Mouse (Mus musculus) myocyte (in vitro differentiated cells): Measurements from ENCODE around the gene Nrbp1. TPM values are rescaled to one million over a fixed set of nuclear protein-coding genes. Genes with fewer than 3 reads are reported as not detected.

Experiments used
- H3K27me3 ChIP-seq: one replicate; pipeline ENCODE4 v1.6.1; 2011; ENCODE audit not compliant: control insufficient read depth, insufficient read depth, insufficient read length
- H3K36me3 ChIP-seq: one replicate; pipeline ENCODE4 v1.6.1; 2011; ENCODE audit not compliant: control insufficient read depth, insufficient read depth
- H3K4me2 ChIP-seq: one replicate; pipeline ENCODE4 v1.6.1; 2011; ENCODE audit warnings: low read depth, control low read depth
- H3K4me3 ChIP-seq: one replicate; pipeline ENCODE4 v1.5.1; 2011; ENCODE audit warnings: mild to moderate bottlenecking, control low read depth, moderate library complexity
- H3K79me2 ChIP-seq: one replicate; pipeline ENCODE4 v1.6.1; 2011; ENCODE audit not compliant: control insufficient read depth, insufficient read depth
- H3ac ChIP-seq: one replicate; pipeline ENCODE4 v1.6.1; 2011; ENCODE audit not compliant: control insufficient read depth, insufficient read length
- CEBPB ChIP-seq: IDR thresholded peaks from 2 replicates; pipeline ENCODE4 v1.6.1; 2011; ENCODE audit warnings: mild to moderate bottlenecking, moderate library complexity; ENCODE audit not compliant: poor library complexity, insufficient read depth, severe bottlenecking
- E2F4 ChIP-seq: IDR thresholded peaks from one replicate; pipeline ENCODE4 v1.6.1; 2011; ENCODE audit warnings: mild to moderate bottlenecking, control low read depth, moderate library complexity; ENCODE audit not compliant: insufficient read depth
- MAX ChIP-seq: IDR thresholded peaks from one replicate; pipeline ENCODE4 v1.6.1; 2011; ENCODE audit warnings: low read depth, mild to moderate bottlenecking, control low read depth
- MYOD1 ChIP-seq, 3 experiments: IDR thresholded peaks; one replicate each; pipeline ENCODE4 v1.6.1; 2011; ENCODE audit warnings: control low read depth in 2 of 3, low read depth in 2 of 3, mild to moderate bottlenecking in 2 of 3, moderate library complexity in 1 of 3; ENCODE audit not compliant: insufficient read length in 2 of 3, control insufficient read depth in 1 of 3
- MYOG ChIP-seq, 3 experiments: IDR thresholded peaks; one replicate each; pipeline ENCODE4 v1.6.1; 2011; ENCODE audit warnings: control low read depth in 2 of 3, low read depth in 2 of 3, mild to moderate bottlenecking in 2 of 3; ENCODE audit not compliant: insufficient read length in 2 of 3, control insufficient read depth in 1 of 3, insufficient read depth in 1 of 3
- POLR2A ChIP-seq: IDR thresholded peaks from one replicate; pipeline ENCODE4 v1.6.1; 2011; ENCODE audit warnings: low read depth, mild to moderate bottlenecking, control low read depth, moderate library complexity; ENCODE audit not compliant: insufficient read length
- POLR2AphosphoS2 ChIP-seq: IDR thresholded peaks from one replicate; pipeline ENCODE4 v1.6.1; 2011; ENCODE audit warnings: low read depth, control low read depth; ENCODE audit not compliant: insufficient read length
- REST ChIP-seq: IDR thresholded peaks from one replicate; pipeline ENCODE4 v1.6.1; 2011; ENCODE audit warnings: mild to moderate bottlenecking, control low read depth, moderate library complexity; ENCODE audit not compliant: insufficient read depth, insufficient read length
- SRF ChIP-seq: IDR thresholded peaks from one replicate; pipeline ENCODE4 v1.6.1; 2011; ENCODE audit warnings: low read depth; ENCODE audit not compliant: control insufficient read depth, insufficient read length
- TCF12 ChIP-seq: IDR thresholded peaks from one replicate; pipeline ENCODE4 v1.6.1; 2011; ENCODE audit warnings: mild to moderate bottlenecking, control low read depth; ENCODE audit not compliant: poor library complexity, insufficient read depth, severe bottlenecking
- TCF3 ChIP-seq: IDR thresholded peaks from one replicate; pipeline ENCODE4 v1.6.1; 2011; ENCODE audit warnings: low read depth, control low read depth; ENCODE audit not compliant: insufficient read length
- USF1 ChIP-seq: IDR thresholded peaks from one replicate; pipeline ENCODE4 v1.6.1; 2011; ENCODE audit warnings: low read depth, mild to moderate bottlenecking, control low read depth, moderate library complexity
- polyA plus RNA-seq: library from polyadenylated mRNA; unstranded; fragments of >200 nt; fragmentation: generic; extraction: Trizol; gene quantifications from one replicate; pipeline ENCODE4 v1.2.1, GENCODE M21; 2012; ENCODE audit warnings: missing spikeins

Gene Nrbp1
- polyA plus RNA-seq, 1 experiment: 87.9 TPM

DNA sequence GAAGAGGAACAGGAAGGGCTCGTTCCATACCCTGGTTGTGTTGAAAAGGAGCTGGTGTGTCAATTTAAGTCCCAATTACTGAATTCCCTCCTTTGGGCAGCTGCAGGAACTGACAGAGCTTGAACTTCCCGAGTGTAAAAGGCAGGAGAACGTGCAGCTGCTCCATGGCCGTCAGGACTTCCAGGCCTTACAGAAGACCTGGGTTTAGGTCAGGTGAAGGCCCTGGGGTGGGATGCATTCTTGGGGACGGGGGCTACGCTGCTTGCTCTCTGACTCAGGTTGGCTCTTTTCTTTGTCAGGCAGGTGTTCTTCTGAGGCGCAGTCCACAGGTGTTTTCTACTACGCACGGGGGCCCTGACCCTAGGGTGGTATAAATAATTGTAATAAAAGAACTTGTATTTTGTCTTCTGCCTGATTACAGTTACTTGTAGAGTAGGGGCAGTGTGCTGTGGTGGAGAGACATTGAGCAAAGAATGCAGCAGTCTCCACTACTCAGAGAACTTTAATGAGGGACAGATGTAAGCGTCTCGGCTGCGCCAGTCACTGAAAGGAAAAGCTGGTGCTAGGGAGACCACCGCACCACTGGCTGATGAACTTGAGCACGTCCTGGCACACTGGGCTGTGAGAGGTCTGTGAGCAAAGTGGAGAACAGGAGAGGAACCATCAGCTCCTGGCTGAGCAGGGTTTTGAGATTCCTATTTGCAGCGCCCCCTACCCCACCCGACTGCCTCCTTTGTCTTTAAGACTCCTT, 12.3 kb downstream of the Nrbp1 start:
- H3K4me3 ChIP-seq: no peak overlapping the region
- peaks cover 32% of the 10 kb centered on the region for H3K36me3 ChIP-seq
- no peaks in the 10 kb centered on the region for H3K79me2 ChIP-seq

DNA sequence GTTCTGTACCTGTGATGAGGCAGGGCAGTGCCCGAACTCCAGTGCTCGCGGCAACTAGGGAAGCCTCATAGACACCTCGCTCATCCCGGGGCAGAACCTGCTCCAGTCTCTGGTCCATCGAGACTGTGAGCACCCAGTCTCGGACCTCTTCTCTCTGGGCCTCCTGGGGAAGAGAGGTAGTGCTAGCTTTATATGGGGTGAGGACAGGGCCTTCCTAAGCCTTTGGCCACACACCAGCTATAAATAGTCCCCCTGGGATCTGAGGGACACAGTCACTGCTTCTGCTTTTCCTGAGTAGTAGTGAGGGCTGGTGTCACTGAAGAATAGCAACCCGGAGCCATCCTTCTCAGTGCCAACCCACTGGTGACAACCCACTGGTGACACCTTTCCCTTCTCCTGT, 13.1 kb downstream of the Nrbp1 start:
- H3K4me2 ChIP-seq: no peak overlapping the region
- TF ChIP-seq USF1 (no peak), CEBPB (no peak), MAX (no peak), POLR2A (no peak), TCF12 (no peak), TCF3 (no peak), SRF (no peak), POLR2AphosphoS2 (no peak), MYOD1 (IDR thresholded peaks at IDR 0.05; ENCODE audit: control insufficient read depth in 1 of 3, insufficient read length in 2 of 3, low read depth in 2 of 3) (no peak), MYOG (IDR thresholded peaks at IDR 0.05; ENCODE audit: control insufficient read depth in 1 of 3, insufficient read depth in 1 of 3, insufficient read length in 2 of 3, low read depth in 2 of 3) (no peak), E2F4 (no peak), REST (no peak)
- H3K36me3 ChIP-seq: peaks cover 24% of the 10 kb centered on the region

More for the DNA sequence above, 12.3 kb downstream of the Nrbp1 start:
- TF ChIP-seq MYOG (IDR thresholded peaks at IDR 0.05; ENCODE audit: control insufficient read depth in 1 of 3, insufficient read depth in 1 of 3, insufficient read length in 2 of 3, low read depth in 2 of 3): no peak
- no peak for TF ChIP-seq POLR2A
- TF ChIP-seq TCF3: no peak
- TF ChIP-seq POLR2AphosphoS2: peak; percentile 18
- no peak for TF ChIP-seq SRF
- no peak for TF ChIP-seq MAX
- TF ChIP-seq E2F4: no peak
- H3K27me3 ChIP-seq: no peaks in the 10 kb centered on the region
- no peak overlapping the region for H3K4me2 ChIP-seq
- H3ac ChIP-seq: no peak overlapping the region

DNA sequence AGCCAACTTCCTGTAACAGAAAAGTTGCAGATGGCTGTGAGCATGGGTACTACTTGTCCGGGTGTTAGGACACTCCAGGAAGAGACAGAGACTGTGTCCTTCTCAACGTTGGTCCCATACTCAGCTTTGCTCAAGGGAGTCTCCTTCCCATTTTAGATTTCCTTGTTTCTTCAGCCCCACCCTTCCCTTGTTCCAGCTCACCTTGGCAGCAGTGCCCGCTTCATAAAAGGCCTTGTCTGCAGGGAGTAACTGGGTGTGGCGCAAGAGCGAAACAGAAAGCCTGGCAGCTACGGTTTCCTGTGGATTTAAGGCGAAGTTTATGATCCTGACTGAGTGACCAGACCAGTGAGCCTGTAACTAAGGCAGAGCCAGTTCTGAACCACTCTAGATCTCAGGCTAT, 13.8 kb downstream of the Nrbp1 start:
- no peak overlapping the region for H3K4me3 ChIP-seq
- H3K36me3 ChIP-seq: peaks cover 17% of the 10 kb centered on the region

More for the DNA sequence above, 13.1 kb downstream of the Nrbp1 start:
- Histone ChIP-seq H3K79me2 (no peaks in the 10 kb centered on the region), H3K4me3 (no peak overlapping the region), H3K27me3 (no peaks in the 10 kb centered on the region), H3ac (no peak overlapping the region)

DNA sequence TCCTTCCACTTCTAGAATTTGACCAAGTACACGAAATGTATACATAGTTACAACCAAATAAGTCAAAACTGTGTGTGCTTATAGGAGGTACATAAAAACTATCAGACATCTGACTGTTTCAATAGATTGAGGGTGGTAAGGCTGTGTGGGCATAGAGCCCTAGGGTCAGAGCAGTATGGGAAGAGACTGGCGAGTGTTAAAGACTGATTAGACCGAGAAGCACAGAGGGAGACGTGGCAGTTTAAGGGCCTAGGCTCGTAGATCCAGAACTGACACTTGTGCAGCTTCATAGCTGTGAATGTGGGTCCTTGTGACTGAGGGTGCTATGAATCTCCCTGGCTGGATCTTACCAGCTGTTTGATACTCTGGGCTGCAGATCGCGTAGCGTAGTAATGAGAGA, 14.2 kb downstream of the Nrbp1 start:
- TF ChIP-seq TCF12: no peak
- no peak for TF ChIP-seq REST
- TF ChIP-seq CEBPB: no peak
- TF ChIP-seq MAX: no peak
- no peak for TF ChIP-seq TCF3
- TF ChIP-seq POLR2A: no peak
- TF ChIP-seq MYOG (IDR thresholded peaks at IDR 0.05; ENCODE audit: control insufficient read depth in 1 of 3, insufficient read depth in 1 of 3, insufficient read length in 2 of 3, low read depth in 2 of 3): no peak
- TF ChIP-seq MYOD1 (IDR thresholded peaks at IDR 0.05; ENCODE audit: control insufficient read depth in 1 of 3, insufficient read length in 2 of 3, low read depth in 2 of 3): no peak
- no peak for TF ChIP-seq POLR2AphosphoS2
- TF ChIP-seq SRF: no peak
- no peak for TF ChIP-seq USF1
- no peak for TF ChIP-seq E2F4
- H3K4me2 ChIP-seq: no peak overlapping the region
- H3K79me2 ChIP-seq: no peaks in the 10 kb centered on the region
- H3K36me3 ChIP-seq: peaks cover 13% of the 10 kb centered on the region
- no peak overlapping the region for H3ac ChIP-seq
- no peaks in the 10 kb centered on the region for H3K27me3 ChIP-seq
- H3K4me3 ChIP-seq: no peak overlapping the region

More for the DNA sequence above, 13.8 kb downstream of the Nrbp1 start:
- no peak overlapping the region for H3K4me2 ChIP-seq
- H3K27me3 ChIP-seq: no peaks in the 10 kb centered on the region
- H3K79me2 ChIP-seq: no peaks in the 10 kb centered on the region
- TF ChIP-seq TCF3 (no peak), USF1 (no peak), MAX (no peak), MYOD1 (IDR thresholded peaks at IDR 0.05; ENCODE audit: control insufficient read depth in 1 of 3, insufficient read length in 2 of 3, low read depth in 2 of 3) (no peak), TCF12 (no peak), REST (no peak), MYOG (IDR thresholded peaks at IDR 0.05; ENCODE audit: control insufficient read depth in 1 of 3, insufficient read depth in 1 of 3, insufficient read length in 2 of 3, low read depth in 2 of 3) (no peak), E2F4 (no peak), SRF (no peak), POLR2AphosphoS2 (no peak), CEBPB (no peak), POLR2A (no peak)
- no peak overlapping the region for H3ac ChIP-seq

DNA sequence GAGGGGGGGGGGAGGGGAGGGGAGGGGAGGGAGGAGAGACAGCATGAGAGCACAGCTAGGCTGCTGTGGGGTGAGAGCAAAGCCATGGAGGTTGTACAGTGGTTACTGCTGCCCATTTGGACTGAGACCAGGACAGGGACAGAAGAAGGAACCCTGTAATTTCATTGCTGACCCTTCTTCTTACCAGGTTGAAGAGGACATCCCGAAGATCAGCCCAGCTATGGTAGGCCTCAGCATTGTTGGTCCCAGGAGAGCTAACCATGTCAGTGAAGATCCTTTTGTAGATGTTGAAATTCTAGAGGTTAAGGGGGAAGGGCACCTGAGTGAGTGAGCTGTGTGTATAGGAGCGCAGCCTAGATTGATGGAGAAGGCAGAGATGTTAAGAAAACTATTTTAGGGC, 14.7 kb downstream of the Nrbp1 start:
- H3K4me2 ChIP-seq: no peak overlapping the region
- H3K36me3 ChIP-seq: peaks cover 8% of the 10 kb centered on the region
- H3K4me3 ChIP-seq: no peak overlapping the region
- no peaks in the 10 kb centered on the region for H3K27me3 ChIP-seq
- H3K79me2 ChIP-seq: no peaks in the 10 kb centered on the region
- no peak for TF ChIP-seq TCF12
- TF ChIP-seq CEBPB: no peak
- TF ChIP-seq MYOD1 (IDR thresholded peaks at IDR 0.05; ENCODE audit: control insufficient read depth in 1 of 3, insufficient read length in 2 of 3, low read depth in 2 of 3): no peak
- no peak for TF ChIP-seq E2F4
- no peak for TF ChIP-seq TCF3
- no peak overlapping the region for H3ac ChIP-seq
